Comparison of ENCODE assay signal across 9 mouse cellular contexts in genomic region chr7:112868551-112869465, GRCm38 (mm10).
DNase-seq lines count a peak whose midpoint lies in the region; ATAC-seq and TF ChIP-seq lines count a peak whose summit lies in the region.
"Had no signal": no experiment of that assay in that cellular context is flagged by ENCODE, and none has a peak within 500 bp of the region (broad histone marks: within the 10 kb centered on the region; RNA-seq: fewer than 3 reads in every experiment).

No protein-coding gene starts in this region.

- TF ChIP-seq CTCF in heart, postnatal 0 days (IDR thresholded peaks at IDR 0.05; ENCODE audit: low read depth), result peak; percentile 64

- 43% methylated on average over 8 of the region's 8 CpGs for WGBS in liver, embryonic 12.5 days (ENCODE audit: insufficient replicate concordance)
- 45% methylated on average over 8 of the region's 8 CpGs for WGBS in embryonic facial prominence, embryonic 11.5 days
- WGBS in heart, postnatal 0 days, result 56% methylated on average over 7 of the region's 8 CpGs

- no peaks in the 10 kb centered on the region for H3K9me3 ChIP-seq in liver, embryonic 12.5 days (replicated peaks)
- H3K9me3 ChIP-seq in embryonic facial prominence, embryonic 11.5 days (replicated peaks; ENCODE audit: control insufficient read depth, low read length), result no peaks in the 10 kb centered on the region
- no peaks in the 10 kb centered on the region for H3K9me3 ChIP-seq in heart, postnatal 0 days (replicated peaks; ENCODE audit: control insufficient read depth, low read length)

- peak; percentile 33 for DNase-seq in liver
- DNase-seq in adrenal gland, adult 2 months, result peak; percentile 57
- peak; percentile 85 for DNase-seq in embryonic facial prominence, embryonic 11.5 days (ENCODE audit: low spot score)
- peak; percentile 64 for DNase-seq in heart, postnatal 0 days (ENCODE audit: low spot score)
- peak; percentile 60 to 82 for DNase-seq in layer of hippocampus, adult 18-20 months (ENCODE audit: low spot score in 2 of 2)
- peak; percentile 75 for DNase-seq in lung, postnatal 36 days
- peak; percentile 29 for DNase-seq in thymus, postnatal 14 days

- H3K4me2 ChIP-seq in liver, embryonic 12.5 days, result no peak overlapping the region
- no peak overlapping the region for H3K4me2 ChIP-seq in embryonic facial prominence, embryonic 11.5 days (ENCODE audit: low read depth, low read length)
- no peak overlapping the region for H3K4me2 ChIP-seq in heart, postnatal 0 days (ENCODE audit: low read depth, low read length)

- no peak for TF ChIP-seq EP300 in heart, postnatal 0 days (IDR thresholded peaks at IDR 0.05; ENCODE audit: low read depth)

- H3K36me3 ChIP-seq in liver, embryonic 12.5 days, result no peaks in the 10 kb centered on the region; the same call in 1 of the 2 replicates
- H3K36me3 ChIP-seq in embryonic facial prominence, embryonic 11.5 days (replicated peaks; ENCODE audit: control insufficient read depth, insufficient read depth, low read depth, low read length), result no peaks in the 10 kb centered on the region
- H3K36me3 ChIP-seq in heart, postnatal 0 days (replicated peaks; ENCODE audit: control insufficient read depth, insufficient read depth, low read length), result peaks cover 11% of the 10 kb centered on the region; the same call in 1 of the 2 replicates

- no peak for ATAC-seq in liver, embryonic 12.5 days
- ATAC-seq in embryonic facial prominence, embryonic 11.5 days (replicated peaks; ENCODE audit: insufficient number of reproducible peaks, low FRiP score, low TSS enrichment, low read depth), result 0 out of 2 replicates have a peak, but pooled peaks have one; percentile 49
- ATAC-seq in heart, postnatal 0 days (ENCODE audit: insufficient read depth, low read depth), result no peak

- H3K27ac ChIP-seq in liver, embryonic 12.5 days, result no peak overlapping the region
- 0 out of 2 replicates have a peak overlapping the region, but pooled peaks have one; percentile 6 for H3K27ac ChIP-seq in embryonic facial prominence, embryonic 11.5 days (replicated peaks; ENCODE audit: low read depth, low read length)
- H3K27ac ChIP-seq in heart, postnatal 0 days (ENCODE audit: low read depth), result peak overlapping the region; percentile 14; the same call in 1 of the 2 replicates

- no peak overlapping the region for H3K9ac ChIP-seq in liver, embryonic 12.5 days
- no peak overlapping the region for H3K9ac ChIP-seq in embryonic facial prominence, embryonic 11.5 days (replicated peaks; ENCODE audit: low read length)
- H3K9ac ChIP-seq in heart, postnatal 0 days (replicated peaks; ENCODE audit: low read depth, low read length), result no peak overlapping the region

- no peaks in the 10 kb centered on the region for H3K4me1 ChIP-seq in liver, embryonic 12.5 days
- H3K4me1 ChIP-seq in embryonic facial prominence, embryonic 11.5 days (ENCODE audit: control insufficient read depth, insufficient read depth, low read length), result no peaks in the 10 kb centered on the region
- H3K4me1 ChIP-seq in heart, postnatal 0 days (ENCODE audit: control insufficient read depth, insufficient read depth), result peaks cover 21% of the 10 kb centered on the region

- peaks cover 11% of the 10 kb centered on the region; the same call in 1 of the 2 replicates for H3K27me3 ChIP-seq in liver, embryonic 12.5 days (replicated peaks)
- H3K27me3 ChIP-seq in embryonic facial prominence, embryonic 11.5 days (ENCODE audit: control insufficient read depth, insufficient read depth, low read length), result no peaks in the 10 kb centered on the region
- no peaks in the 10 kb centered on the region for H3K27me3 ChIP-seq in heart, postnatal 0 days (ENCODE audit: control insufficient read depth, insufficient read depth, low read length)

- no peak overlapping the region for H3K4me3 ChIP-seq in liver, embryonic 12.5 days
- no peak overlapping the region for H3K4me3 ChIP-seq in embryonic facial prominence, embryonic 11.5 days (ENCODE audit: low read depth, low read length)
- H3K4me3 ChIP-seq in heart, postnatal 0 days (ENCODE audit: low read depth, low read length), result no peak overlapping the region
- H3K4me3 ChIP-seq: myocyte had no signal

Comparison
In these comparisons a context has a peak if more than half of its experiments do, and no peak if none do; other contexts are left out.
1. DNase-seq: peak in every context shown above with its lines; median percentile 85 in embryonic facial prominence, embryonic 11.5 days; 75 in lung, postnatal 36 days; 71 in layer of hippocampus, adult 18-20 months; 64 in heart, postnatal 0 days; 57 in adrenal gland, adult 2 months; 33 in liver; 29 in thymus, postnatal 14 days.